Comparison of ENCODE assay signal across 8 mouse cellular contexts in the genomic region with DNA sequence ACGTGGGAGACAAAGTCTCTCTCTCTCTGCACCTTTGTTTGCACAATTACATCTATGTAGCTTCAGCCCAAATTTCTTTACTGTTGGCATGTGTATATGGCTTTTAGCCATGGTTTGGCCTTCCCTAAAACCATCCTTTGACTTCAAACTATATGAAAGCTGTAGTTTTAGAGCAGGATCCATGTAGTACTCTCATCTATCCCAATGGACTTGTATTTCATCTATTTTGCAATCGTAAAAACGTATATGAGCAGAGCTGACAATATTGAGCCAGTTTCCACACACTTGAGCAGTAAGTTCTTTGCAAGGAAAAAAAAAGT. TPM values are rescaled to one million over a fixed set of nuclear protein-coding genes. Genes with fewer than 3 reads are reported as not detected.
DNase-seq lines count a peak whose midpoint lies in the region; ATAC-seq and TF ChIP-seq lines count a peak whose summit lies in the region.

No protein-coding gene starts in this region.

- H3K9ac ChIP-seq in limb, embryonic 14.5 days (ENCODE audit: low read depth, low read length, severe bottlenecking) = peak overlapping the region; percentile 78; the same call in 1 of the 2 replicates
- H3K9ac ChIP-seq in stomach, embryonic 15.5 days = no peak overlapping the region

- H3K27ac ChIP-seq in cerebellum, adult 2 months (ENCODE audit: insufficient read depth, low read length) = no peak overlapping the region
- peak overlapping the region; percentile 70 for H3K27ac ChIP-seq in limb, embryonic 14.5 days (replicated peaks; ENCODE audit: low read depth, low read length)
- H3K27ac ChIP-seq in stomach, embryonic 15.5 days = no peak overlapping the region

- H3K4me3 ChIP-seq in cerebellum, adult 2 months (replicated peaks; ENCODE audit: insufficient read depth, low read depth, low read length) = peak overlapping the region; percentile 62
- peak overlapping the region; percentile 90 for H3K4me3 ChIP-seq in megakaryocyte, embryonic 14.5 days (replicated peaks)
- H3K4me3 ChIP-seq in limb, embryonic 14.5 days (replicated peaks; ENCODE audit: low read length) = peak overlapping the region; percentile 55
- H3K4me3 ChIP-seq in stomach, embryonic 15.5 days (replicated peaks) = peak overlapping the region; percentile 53

- no peak for TF ChIP-seq POLR2A in cerebellum, adult 2 months (IDR thresholded peaks at IDR 0.05; ENCODE audit: borderline replicate concordance, insufficient read depth, low read length)
- TF ChIP-seq POLR2A in limb, embryonic 14.5 days (IDR thresholded peaks at IDR 0.05; ENCODE audit: borderline replicate concordance, extremely low read depth, insufficient read depth, insufficient read length) = no peak

- H3K36me3 ChIP-seq in megakaryocyte, embryonic 14.5 days (replicated peaks; ENCODE audit: low read length) = no peaks in the 10 kb centered on the region
- peaks cover 30% of the 10 kb centered on the region for H3K36me3 ChIP-seq in limb, embryonic 14.5 days (ENCODE audit: control insufficient read depth, insufficient read depth, low read length)
- H3K36me3 ChIP-seq in stomach, embryonic 15.5 days = peaks cover 10% of the 10 kb centered on the region

- no peaks in the 10 kb centered on the region for H3K9me3 ChIP-seq in megakaryocyte, embryonic 14.5 days
- peaks cover 5% of the 10 kb centered on the region; the same call in 1 of the 2 replicates for H3K9me3 ChIP-seq in limb, embryonic 14.5 days (ENCODE audit: control insufficient read depth, low read length)
- H3K9me3 ChIP-seq in stomach, embryonic 15.5 days = no peaks in the 10 kb centered on the region

- no peak for TF ChIP-seq CTCF in cerebellum, adult 2 months (IDR thresholded peaks at IDR 0.05; ENCODE audit: borderline replicate concordance, insufficient read depth, low read depth, low read length)

- peaks cover 3% of the 10 kb centered on the region; the same call in 1 of the 2 replicates for H3K4me1 ChIP-seq in cerebellum, adult 2 months (ENCODE audit: control insufficient read depth, insufficient read depth, low read length)
- H3K4me1 ChIP-seq in megakaryocyte, embryonic 14.5 days = peaks cover 10% of the 10 kb centered on the region
- H3K4me1 ChIP-seq in limb, embryonic 14.5 days (ENCODE audit: control insufficient read depth, insufficient read depth, low read length) = peaks cover 7% of the 10 kb centered on the region
- H3K4me1 ChIP-seq in stomach, embryonic 15.5 days = 0 out of 2 replicates have a peak, but pooled peaks cover 7% of the 10 kb centered on the region

- peak overlapping the region; percentile 74 for H3K4me2 ChIP-seq in limb, embryonic 14.5 days (replicated peaks; ENCODE audit: low read depth, low read length, severe bottlenecking)
- peak overlapping the region; percentile 77 for H3K4me2 ChIP-seq in stomach, embryonic 15.5 days

- no peak for ATAC-seq in megakaryocyte, adult 5-6 weeks (ENCODE audit: poor library complexity, severe bottlenecking)
- ATAC-seq in limb, embryonic 14.5 days (ENCODE audit: low FRiP score, low read depth) = peak; percentile 11; the same call in 1 of the 2 replicates
- ATAC-seq in stomach, embryonic 15.5 days (ENCODE audit: insufficient read depth, low FRiP score, low read depth) = no peak

- 53% methylated on average over 3 of the region's 3 CpGs for WGBS in cerebellum, adult 2 months
- 54% methylated on average over 3 of the region's 3 CpGs for WGBS in limb, embryonic 14.5 days
- 53% methylated on average over 3 of the region's 3 CpGs for WGBS in stomach, embryonic 15.5 days

- no peaks in the 10 kb centered on the region for H3K27me3 ChIP-seq in cerebellum, adult 2 months (ENCODE audit: control insufficient read depth, insufficient read depth, low read length)
- H3K27me3 ChIP-seq in megakaryocyte, embryonic 14.5 days (replicated peaks) = no peaks in the 10 kb centered on the region
- H3K27me3 ChIP-seq in limb, embryonic 14.5 days (ENCODE audit: control insufficient read depth, insufficient read depth, low read length) = no peaks in the 10 kb centered on the region
- H3K27me3 ChIP-seq in stomach, embryonic 15.5 days (replicated peaks) = no peaks in the 10 kb centered on the region

- DNase-seq in cerebellum, adult 2 months = no peak
- DNase-seq in cerebellum, postnatal 10 days = no peak
- no peak for DNase-seq in limb, embryonic 14.5 days (ENCODE audit: low spot score)
- no peak for DNase-seq in right cerebral cortex, postnatal 36 days (ENCODE audit: low spot score in 2 of 2)
- no peak for DNase-seq in cerebellum, postnatal 4 days (ENCODE audit: low spot score in 2 of 2)

RNA-seq across cellular contexts. Expression of a gene that starts 0.3 kb away (rescaled TPM):
- 9.8 and 10.8 TPM in 2 replicates for polyA plus RNA-seq in cerebellum, adult 2 months (2012; rRNA removed)
- 0.89 TPM in 1 of 2 replicates, not detected in the other for polyA plus RNA-seq in megakaryocyte, embryonic 14.5 days (2012; ENCODE audit: insufficient read depth, low replicate concordance)
- total RNA-seq in megakaryocyte, adult 5-6 weeks (2015) = 0.18 and 0.33 TPM in 2 replicates
- 0.29 and 0.69 TPM in 2 replicates for total RNA-seq in megakaryocyte, adult 5-6 weeks (2017)
- 14.0 and 17.0 TPM in 2 replicates for polyA plus RNA-seq in limb, embryonic 14.5 days (2012; rRNA removed)
- 22.2 and 31.9 TPM in 2 replicates for polyA plus RNA-seq in limb, embryonic 14.5 days (2014; fragmentation: Nextera tagmentation; extraction: Ambion mirVana)
- 14.9 and 15.3 TPM in 2 replicates for polyA plus RNA-seq in stomach, embryonic 15.5 days (2015; fragmentation: Nextera tagmentation; extraction: Ambion mirVana)

RNA-seq across cellular contexts. Expression of a gene that starts 30.5 kb away (rescaled TPM):
- 4.0 and 4.2 TPM in 2 replicates for polyA plus RNA-seq in cerebellum, adult 2 months (2012; rRNA removed)
- 0.47 and 3.6 TPM in 2 replicates for polyA plus RNA-seq in megakaryocyte, embryonic 14.5 days (2012; ENCODE audit: insufficient read depth, low replicate concordance)
- total RNA-seq in megakaryocyte, adult 5-6 weeks (2015) = 15.4 and 25.5 TPM in 2 replicates
- total RNA-seq in megakaryocyte, adult 5-6 weeks (2017) = 21.4 and 22.8 TPM in 2 replicates
- polyA plus RNA-seq in limb, embryonic 14.5 days (2012; rRNA removed) = 14.3 and 16.2 TPM in 2 replicates
- 19.8 and 22.8 TPM in 2 replicates for polyA plus RNA-seq in limb, embryonic 14.5 days (2014; fragmentation: Nextera tagmentation; extraction: Ambion mirVana)
- polyA plus RNA-seq in stomach, embryonic 15.5 days (2015; fragmentation: Nextera tagmentation; extraction: Ambion mirVana) = 13.8 and 15.6 TPM in 2 replicates

RNA-seq across cellular contexts. Expression of a gene that starts 36.7 kb away (rescaled TPM):
- not detected in 2 replicates for polyA plus RNA-seq in cerebellum, adult 2 months (2012; rRNA removed)
- polyA plus RNA-seq in megakaryocyte, embryonic 14.5 days (2012; ENCODE audit: insufficient read depth, low replicate concordance) = not detected in 2 replicates
- total RNA-seq in megakaryocyte, adult 5-6 weeks (2015) = not detected in 2 replicates
- not detected in 2 replicates for total RNA-seq in megakaryocyte, adult 5-6 weeks (2017)
- not detected in 2 replicates for polyA plus RNA-seq in limb, embryonic 14.5 days (2012; rRNA removed)
- polyA plus RNA-seq in limb, embryonic 14.5 days (2014; fragmentation: Nextera tagmentation; extraction: Ambion mirVana) = not detected in 2 replicates
- polyA plus RNA-seq in stomach, embryonic 15.5 days (2015; fragmentation: Nextera tagmentation; extraction: Ambion mirVana) = not detected in 2 replicates

RNA-seq across cellular contexts. Expression of a gene that starts 57.3 kb away (rescaled TPM):
- 1.8 and 1.9 TPM in 2 replicates for polyA plus RNA-seq in cerebellum, adult 2 months (2012; rRNA removed)
- polyA plus RNA-seq in megakaryocyte, embryonic 14.5 days (2012; ENCODE audit: insufficient read depth, low replicate concordance) = 0.36 TPM in 1 of 2 replicates, not detected in the other
- 0.41 and 1.3 TPM in 2 replicates for total RNA-seq in megakaryocyte, adult 5-6 weeks (2015)
- 1.7 and 1.8 TPM in 2 replicates for total RNA-seq in megakaryocyte, adult 5-6 weeks (2017)
- polyA plus RNA-seq in limb, embryonic 14.5 days (2012; rRNA removed) = 0.63 and 0.67 TPM in 2 replicates
- 0.56 and 0.72 TPM in 2 replicates for polyA plus RNA-seq in limb, embryonic 14.5 days (2014; fragmentation: Nextera tagmentation; extraction: Ambion mirVana)
- 0.33 and 0.41 TPM in 2 replicates for polyA plus RNA-seq in stomach, embryonic 15.5 days (2015; fragmentation: Nextera tagmentation; extraction: Ambion mirVana)

RNA-seq across cellular contexts. Expression of a gene that starts 57.9 kb away (rescaled TPM):
- 13.9 and 15.1 TPM in 2 replicates for polyA plus RNA-seq in cerebellum, adult 2 months (2012; rRNA removed)
- polyA plus RNA-seq in megakaryocyte, embryonic 14.5 days (2012; ENCODE audit: insufficient read depth, low replicate concordance) = 0.16 TPM in 1 of 2 replicates, not detected in the other
- total RNA-seq in megakaryocyte, adult 5-6 weeks (2015) = 2.9 TPM in 2 replicates
- total RNA-seq in megakaryocyte, adult 5-6 weeks (2017) = 2.3 and 2.7 TPM in 2 replicates
- 7.7 and 8.9 TPM in 2 replicates for polyA plus RNA-seq in limb, embryonic 14.5 days (2012; rRNA removed)
- 9.2 and 10.7 TPM in 2 replicates for polyA plus RNA-seq in limb, embryonic 14.5 days (2014; fragmentation: Nextera tagmentation; extraction: Ambion mirVana)
- polyA plus RNA-seq in stomach, embryonic 15.5 days (2015; fragmentation: Nextera tagmentation; extraction: Ambion mirVana) = 6.7 and 7.2 TPM in 2 replicates
